29 mouse cellular contexts compared by ENCODE assay signal in genomic region chr5:114877487-114877886, GRCm38 (mm10). TPM values are rescaled to one million over a fixed set of nuclear protein-coding genes. Genes with fewer than 3 reads are reported as not detected.
"Had no signal": no experiment of that assay in that cellular context is flagged by ENCODE, and none has a peak within 500 bp of the region (broad histone marks: within the 10 kb centered on the region; RNA-seq: fewer than 3 reads in every experiment).

No protein-coding gene starts in this region.

- H3K4me1 ChIP-seq: liver, embryonic 13.5 days; midbrain, embryonic 15.5 days; neural tube, embryonic 15.5 days had no signal

- H3K9ac ChIP-seq: kidney, embryonic 15.5 days; liver, embryonic 13.5 days; lung, embryonic 14.5 days; midbrain, embryonic 12.5 days; midbrain, embryonic 15.5 days; neural tube, embryonic 12.5 days; neural tube, embryonic 15.5 days had no signal

- DNase-seq: kidney, adult 2 months; kidney, postnatal 10 days; kidney, postnatal 36 days; layer of hippocampus, postnatal 36 days; liver, embryonic 13.5 days; lung, embryonic 14.5 days; thymus, adult 18-20 months; thymus, postnatal 36 days had no signal

- H3K4me3 ChIP-seq: kidney, embryonic 15.5 days; left cerebral cortex, adult 2 months; liver, embryonic 13.5 days; midbrain, embryonic 12.5 days; midbrain, embryonic 15.5 days; neural tube, embryonic 12.5 days; neural tube, embryonic 15.5 days had no signal

- H3K9me3 ChIP-seq: kidney, embryonic 15.5 days; liver, embryonic 13.5 days; midbrain, embryonic 12.5 days; midbrain, embryonic 15.5 days; neural tube, embryonic 12.5 days; neural tube, embryonic 15.5 days had no signal

- H3K36me3 ChIP-seq: kidney, embryonic 15.5 days; liver, embryonic 13.5 days; midbrain, embryonic 12.5 days; midbrain, embryonic 15.5 days; neural tube, embryonic 12.5 days; neural tube, embryonic 15.5 days had no signal

- ATAC-seq: intestine, postnatal 0 days; lung, postnatal 0 days; midbrain, embryonic 15.5 days had no signal

- H3K27ac ChIP-seq: kidney, embryonic 15.5 days; left cerebral cortex, adult 2 months; liver, embryonic 13.5 days; macrophage; midbrain, embryonic 12.5 days; midbrain, embryonic 15.5 days; neural tube, embryonic 12.5 days; neural tube, embryonic 15.5 days had no signal

- H3K27me3 ChIP-seq: kidney, embryonic 15.5 days; midbrain, embryonic 15.5 days; neural tube, embryonic 12.5 days; neural tube, embryonic 15.5 days had no signal

- H3K4me2 ChIP-seq: kidney, embryonic 15.5 days; liver, embryonic 13.5 days; lung, embryonic 14.5 days; midbrain, embryonic 12.5 days; midbrain, embryonic 15.5 days; neural tube, embryonic 12.5 days; neural tube, embryonic 15.5 days had no signal

RNA-seq across cellular contexts. Expression of gene Gm9936, which starts 19.0 kb away (rescaled TPM):
- total RNA-seq: megakaryocyte, adult 5-6 weeks had no signal
- polyA plus RNA-seq: kidney, adult 2 months; liver, embryonic 13.5 days; lung, embryonic 14.5 days; lung, postnatal 0 days; macrophage; small intestine, adult 2 months; spleen, adult 2 months; testis, adult 2 months had no signal

RNA-seq across cellular contexts. Expression of gene 4930519G04Rik, which starts 24.0 kb away (rescaled TPM):
- total RNA-seq: layer of hippocampus, adult 8-10 months; layer of hippocampus, postnatal 10 days; layer of hippocampus, postnatal 36 days; left cerebral cortex, adult 2 months; left cerebral cortex, postnatal 10 days; left cerebral cortex, postnatal 36 days had no signal
- polyA plus RNA-seq: intestine, postnatal 0 days; kidney, adult 2 months; kidney, embryonic 15.5 days; limb, embryonic 14.5 days; liver, embryonic 13.5 days; liver, embryonic 16.5 days; lung, embryonic 14.5 days; lung, postnatal 0 days; macrophage; midbrain, embryonic 12.5 days; midbrain, embryonic 15.5 days; neural tube, embryonic 12.5 days; neural tube, embryonic 15.5 days; small intestine, adult 2 months; stomach, embryonic 16.5 days; urinary bladder, adult 2 months had no signal

RNA-seq across cellular contexts. Expression of gene Oasl1, which starts 45.6 kb away (rescaled TPM):
- total RNA-seq: layer of hippocampus, postnatal 36 days; left cerebral cortex, postnatal 10 days; left cerebral cortex, postnatal 36 days had no signal
